ENCODE assay signal across 22 mouse cellular contexts in genomic region chr4:114545481-114546200, GRCm38 (mm10).
DNase-seq lines count a peak whose midpoint lies in the region; ATAC-seq and TF ChIP-seq lines count a peak whose summit lies in the region.
"Had no signal": no experiment of that assay in that cellular context is flagged by ENCODE, and none has a peak within 500 bp of the region (broad histone marks: within the 10 kb centered on the region; RNA-seq: fewer than 3 reads in every experiment).

No protein-coding gene starts in this region.

- intact Hi-C loops in gastrocnemius, adult 2 months (cut with DNase I): no loop called here

- no peaks in the 10 kb centered on the region for H3K36me3 ChIP-seq in kidney, embryonic 15.5 days
- H3K36me3 ChIP-seq in intestine, embryonic 16.5 days (ENCODE audit: control insufficient read depth, insufficient read depth, low read length): no peaks in the 10 kb centered on the region
- H3K36me3 ChIP-seq: embryonic facial prominence, embryonic 15.5 days; forebrain, embryonic 10.5 days; heart, embryonic 15.5 days; hindbrain, embryonic 10.5 days had no signal

- DNase-seq in adrenal gland, adult 2 months: peak; percentile 27
- DNase-seq in adrenal gland, adult 8-10 months: no peak
- no peak for DNase-seq in gastrocnemius, adult 2 months
- DNase-seq in gastrocnemius, postnatal 4 days (ENCODE audit: low spot score in 2 of 2): no peak
- DNase-seq in kidney, postnatal 36 days: no peak
- DNase-seq in left cerebral cortex, adult 8-10 months (ENCODE audit: low spot score in 2 of 2): no peak
- DNase-seq: cerebellum, adult 11 months; cerebellum, adult 8-10 months; cerebellum, postnatal 14 days; embryo, embryonic 11 days; gastrocnemius, postnatal 36 days; heart, postnatal 14 days; kidney, adult 11 months had no signal

- no peak overlapping the region for H3K4me2 ChIP-seq in kidney, embryonic 15.5 days
- H3K4me2 ChIP-seq in intestine, embryonic 16.5 days (ENCODE audit: low read depth, low read length): no peak overlapping the region
- H3K4me2 ChIP-seq: embryonic facial prominence, embryonic 15.5 days; heart, embryonic 15.5 days; hindbrain, embryonic 14.5 days had no signal

- H3K4me3 ChIP-seq in gastrocnemius, adult 2 months: no peak overlapping the region
- no peak overlapping the region for H3K4me3 ChIP-seq in kidney, embryonic 15.5 days (replicated peaks)
- H3K4me3 ChIP-seq in intestine, embryonic 16.5 days (ENCODE audit: low read length): no peak overlapping the region
- H3K4me3 ChIP-seq: embryonic facial prominence, embryonic 15.5 days; erythroblast, embryonic 14.5 days; forebrain, embryonic 10.5 days; heart, embryonic 15.5 days; hindbrain, embryonic 10.5 days had no signal

- peaks cover 11% of the 10 kb centered on the region for H3K4me1 ChIP-seq in kidney, embryonic 15.5 days
- H3K4me1 ChIP-seq in intestine, embryonic 16.5 days (ENCODE audit: control insufficient read depth, insufficient read depth, low read length): no peaks in the 10 kb centered on the region

- 67% methylated on average over 3 of the region's 3 CpGs for WGBS in kidney, embryonic 15.5 days
- WGBS in intestine, embryonic 16.5 days: 66% methylated on average over 3 of the region's 3 CpGs

- no peak overlapping the region for H3K9ac ChIP-seq in kidney, embryonic 15.5 days
- no peak overlapping the region for H3K9ac ChIP-seq in intestine, embryonic 16.5 days (ENCODE audit: low read depth, low read length)
- H3K9ac ChIP-seq: embryonic facial prominence, embryonic 15.5 days; heart, embryonic 15.5 days; hindbrain, embryonic 14.5 days had no signal

- peak overlapping the region; percentile 38; the same call in 1 of the 2 replicates for H3K27ac ChIP-seq in gastrocnemius, adult 2 months
- no peak overlapping the region for H3K27ac ChIP-seq in kidney, embryonic 15.5 days
- H3K27ac ChIP-seq in intestine, embryonic 16.5 days (ENCODE audit: low read length): no peak overlapping the region
- H3K27ac ChIP-seq: embryonic facial prominence, embryonic 15.5 days; forebrain, embryonic 10.5 days; heart, embryonic 15.5 days; hindbrain, embryonic 10.5 days; hindbrain, embryonic 14.5 days had no signal

- H3K27me3 ChIP-seq in kidney, embryonic 15.5 days: no peaks in the 10 kb centered on the region
- no peaks in the 10 kb centered on the region for H3K27me3 ChIP-seq in intestine, embryonic 16.5 days (replicated peaks; ENCODE audit: control insufficient read depth, insufficient read depth, low read length)
- H3K27me3 ChIP-seq: embryonic facial prominence, embryonic 15.5 days; heart, embryonic 15.5 days had no signal

- 0 out of 2 replicates have a peak, but pooled peaks have one; percentile 24 for ATAC-seq in kidney, embryonic 15.5 days (replicated peaks; ENCODE audit: low FRiP score)
- peak; percentile 80 for ATAC-seq in intestine, embryonic 16.5 days
- ATAC-seq: forebrain, embryonic 16.5 days had no signal

- H3K9me3 ChIP-seq in kidney, embryonic 15.5 days (replicated peaks): no peaks in the 10 kb centered on the region
- no peaks in the 10 kb centered on the region for H3K9me3 ChIP-seq in intestine, embryonic 16.5 days (ENCODE audit: control insufficient read depth, low read length)
- H3K9me3 ChIP-seq: embryonic facial prominence, embryonic 15.5 days; forebrain, embryonic 10.5 days; heart, embryonic 15.5 days; hindbrain, embryonic 10.5 days had no signal

- no peak for TF ChIP-seq CTCF in gastrocnemius, adult 2 months (IDR thresholded peaks at IDR 0.05)
